Mouse (Mus musculus) midbrain, embryonic 16.5 days (tissue): Measurements from ENCODE around the gene Ercc6l2. TPM values are rescaled to one million over a fixed set of nuclear protein-coding genes. Genes with fewer than 3 reads are reported as not detected.
A peak's percentile ranks its signal among the peaks of the same experiment; 100 is the strongest.

ENCODE experiments used
- ATAC-seq: fragments of 200-750 bp; cut with Nextera tagmentation; 2 replicates; pipeline ENCODE4 v1.8.0; 2017; ENCODE audit warnings: moderate TSS enrichment
- H3K27ac ChIP-seq: fragments of 300-500 bp; sonication (generic); 2 replicates; pipeline ENCODE4 v1.5.1; 2014; ENCODE audit warnings: mild to moderate bottlenecking, low read length, mixed read lengths
- H3K27me3 ChIP-seq: fragments of 300-500 bp; sonication (generic); 2 replicates; pipeline ENCODE4 v1.6.1; 2014; ENCODE audit warnings: low read depth, low read length, mixed read lengths; ENCODE audit not compliant: control insufficient read depth, insufficient read depth
- H3K36me3 ChIP-seq: fragments of 300-500 bp; sonication (generic); 2 replicates; pipeline ENCODE4 v1.6.1; 2014; ENCODE audit warnings: mild to moderate bottlenecking, low read length, moderate library complexity, mixed read lengths; ENCODE audit not compliant: control insufficient read depth, insufficient read depth
- H3K4me1 ChIP-seq: fragments of 300-500 bp; sonication (generic); 2 replicates; pipeline ENCODE4 v1.6.1; 2014; ENCODE audit warnings: mild to moderate bottlenecking, low read length, mixed read lengths; ENCODE audit not compliant: control insufficient read depth, insufficient read depth
- H3K4me2 ChIP-seq: fragments of 300-500 bp; sonication (generic); 2 replicates; pipeline ENCODE4 v1.6.1; 2014; ENCODE audit warnings: mild to moderate bottlenecking, low read length, mixed read lengths
- H3K4me3 ChIP-seq: fragments of 300-500 bp; sonication (generic); 2 replicates; pipeline ENCODE4 v1.5.1; 2014; ENCODE audit warnings: low read depth, mild to moderate bottlenecking, low read length, moderate library complexity, mixed read lengths
- H3K9ac ChIP-seq: fragments of 300-500 bp; sonication (generic); 2 replicates; pipeline ENCODE4 v1.6.1; 2014; ENCODE audit warnings: low read depth, low read length, mixed read lengths
- H3K9me3 ChIP-seq: fragments of 300-500 bp; sonication (generic); replicated peaks from 2 replicates; pipeline ENCODE4 v1.6.1; 2014; ENCODE audit warnings: mild to moderate bottlenecking, low read length, mixed read lengths; ENCODE audit not compliant: control insufficient read depth, poor library complexity, severe bottlenecking
- WGBS: fragments of 180-500 bp; shearing (Covaris S2); extraction: QIAGEN DNeasy Blood & Tissue Kit; methylation state at CpG from one replicate; pipeline ENCODE4 v1.1.7; 2014; 5-methylcytosine and 5-hydroxymethylcytosine counted together
- polyA plus RNA-seq: library from polyadenylated mRNA; unstranded; fragments of >200 nt; fragmentation: Nextera tagmentation; extraction: Ambion mirVana; gene quantifications from 2 replicates; pipeline ENCODE4 v1.2.1, GENCODE M21; 2015

Ercc6l2 gene
- polyA plus RNA-seq, 1 experiment from 2014 or later: 13.5 TPM

GRCm38 (mm10) chr13:63799940-63800339 is 15.1 kb upstream of the Ercc6l2 start:
- no peaks in the 10 kb centered on the region for H3K27me3 ChIP-seq
- H3K4me1 ChIP-seq: no peaks in the 10 kb centered on the region
- no peak overlapping the region for H3K4me2 ChIP-seq
- no peak overlapping the region for H3K4me3 ChIP-seq
- no peak for ATAC-seq
- no peak overlapping the region for H3K27ac ChIP-seq
- no peaks in the 10 kb centered on the region for H3K36me3 ChIP-seq
- H3K9me3 ChIP-seq: no peaks in the 10 kb centered on the region
- 74% methylated on average over 1 of the region's 1 CpGs for WGBS
- H3K9ac ChIP-seq: no peak overlapping the region

DNA sequence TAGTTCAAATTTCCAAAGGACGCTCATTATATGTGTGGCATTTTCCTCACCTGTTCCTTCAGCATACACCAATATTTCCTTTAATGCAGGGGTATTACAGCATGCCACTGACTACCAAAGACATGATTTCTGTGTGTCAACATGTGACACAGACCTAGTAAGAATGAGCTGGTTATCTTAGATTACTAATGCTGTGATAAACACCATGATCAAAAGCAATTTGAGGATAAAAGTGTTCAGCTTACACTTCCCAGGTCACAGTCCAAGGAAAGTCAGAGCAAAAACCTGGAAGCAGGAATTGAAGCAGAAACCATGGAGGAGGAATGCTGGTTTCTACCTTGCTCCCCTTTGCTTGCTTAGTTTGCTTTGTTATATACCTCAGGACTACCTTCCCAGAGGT is 13.8 kb upstream of the Ercc6l2 start:
- H3K9me3 ChIP-seq: no peaks in the 10 kb centered on the region
- no peak overlapping the region for H3K9ac ChIP-seq
- ATAC-seq: no peak
- no peaks in the 10 kb centered on the region for H3K36me3 ChIP-seq
- H3K27me3 ChIP-seq: no peaks in the 10 kb centered on the region
- no peak overlapping the region for H3K27ac ChIP-seq
- WGBS: 91% methylated on average over 1 of the region's 1 CpGs
- no peak overlapping the region for H3K4me3 ChIP-seq
- no peak overlapping the region for H3K4me2 ChIP-seq
- H3K4me1 ChIP-seq: no peaks in the 10 kb centered on the region

DNA sequence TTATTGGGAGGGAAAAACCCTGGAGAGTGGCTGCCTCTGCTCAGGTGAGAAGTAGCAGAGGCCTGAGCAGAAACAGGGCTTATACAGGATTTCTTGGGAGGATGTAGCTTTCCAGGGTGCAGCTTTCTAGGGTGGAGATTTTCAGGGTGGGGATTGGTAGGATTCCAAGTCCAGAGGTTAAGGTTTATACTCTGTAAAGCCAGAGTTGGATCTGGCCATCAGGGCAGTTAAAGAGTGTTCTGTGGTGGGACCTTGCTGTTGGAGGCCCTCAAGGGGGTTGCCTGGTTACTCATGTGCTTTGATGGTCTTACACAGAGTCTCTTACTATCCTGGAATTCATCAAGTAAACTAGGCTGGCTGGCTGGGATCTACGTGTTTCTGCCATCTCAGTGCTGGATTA is 7.8 kb upstream of the Ercc6l2 start:
- Histone ChIP-seq H3K4me1 (no peaks in the 10 kb centered on the region), H3K9me3 (no peaks in the 10 kb centered on the region), H3K27ac (no peak overlapping the region), H3K9ac (no peak overlapping the region), H3K36me3 (no peaks in the 10 kb centered on the region), H3K27me3 (no peaks in the 10 kb centered on the region), H3K4me2 (no peak overlapping the region), H3K4me3 (no peak overlapping the region)
- ATAC-seq: no peak
- 65% methylated on average over 1 of the region's 1 CpGs for WGBS

DNA sequence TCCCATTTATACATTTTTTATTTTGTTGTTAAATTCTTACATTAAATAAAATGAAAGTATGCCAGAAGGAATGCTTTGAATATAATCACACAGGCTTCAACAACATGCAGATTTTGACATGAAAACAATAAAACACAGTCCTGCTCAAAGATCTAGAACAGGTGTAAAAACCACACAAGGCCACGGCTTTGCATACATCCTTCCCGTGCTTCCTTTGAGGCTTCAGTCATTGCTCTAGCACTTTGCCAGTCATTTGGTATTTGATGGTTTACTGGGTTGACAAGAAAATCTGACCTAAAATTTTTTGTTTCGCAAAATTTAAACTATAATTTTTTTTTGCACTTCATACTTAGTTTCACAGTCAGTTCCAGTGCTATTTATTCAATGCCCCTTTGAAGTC is 7.1 kb upstream of the Ercc6l2 start:
- H3K4me3 ChIP-seq: no peak overlapping the region
- H3K36me3 ChIP-seq: no peaks in the 10 kb centered on the region
- H3K27me3 ChIP-seq: no peaks in the 10 kb centered on the region
- H3K9ac ChIP-seq: no peak overlapping the region
- WGBS: 84% methylated on average over 3 of the region's 3 CpGs
- H3K4me1 ChIP-seq: no peaks in the 10 kb centered on the region
- no peak overlapping the region for H3K4me2 ChIP-seq
- no peak for ATAC-seq
- H3K9me3 ChIP-seq: no peaks in the 10 kb centered on the region
- no peak overlapping the region for H3K27ac ChIP-seq

DNA sequence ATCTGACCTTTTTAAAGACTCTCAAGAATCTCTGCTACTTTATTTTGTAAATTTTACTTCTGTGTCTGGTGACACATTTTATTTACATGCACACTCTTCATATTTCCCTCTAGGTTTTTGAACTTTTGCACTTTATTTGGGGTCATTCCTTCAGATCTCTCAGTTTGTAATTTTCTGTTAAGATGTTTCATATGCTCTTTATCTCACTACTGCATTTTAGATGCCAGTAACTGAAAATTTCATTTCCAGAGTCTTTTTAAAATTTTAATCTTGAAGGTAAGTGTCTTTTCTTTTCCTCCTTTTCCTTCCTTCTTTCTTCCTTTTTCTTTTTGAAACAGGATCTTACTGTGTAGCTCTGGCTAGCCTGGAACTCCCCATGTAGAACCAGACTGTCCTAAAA is 3.6 kb upstream of the Ercc6l2 start:
- ATAC-seq: no peak
- H3K4me2 ChIP-seq: no peak overlapping the region
- H3K4me3 ChIP-seq: no peak overlapping the region
- no peaks in the 10 kb centered on the region for H3K27me3 ChIP-seq
- no peaks in the 10 kb centered on the region for H3K9me3 ChIP-seq
- no peaks in the 10 kb centered on the region for H3K36me3 ChIP-seq
- H3K4me1 ChIP-seq: peaks cover 16% of the 10 kb centered on the region
- H3K27ac ChIP-seq: no peak overlapping the region
- H3K9ac ChIP-seq: no peak overlapping the region

- ATAC-seq: no peak
- peak overlapping the region; percentile 86 for H3K9ac ChIP-seq
- no peaks in the 10 kb centered on the region for H3K36me3 ChIP-seq
- peak overlapping the region; percentile 75 for H3K4me3 ChIP-seq
- peaks cover 16% of the 10 kb centered on the region for H3K4me1 ChIP-seq
- H3K27me3 ChIP-seq: no peaks in the 10 kb centered on the region
- H3K27ac ChIP-seq: peak overlapping the region; percentile 98
- peak overlapping the region; percentile 81 for H3K4me2 ChIP-seq
- H3K9me3 ChIP-seq: no peaks in the 10 kb centered on the region
Measured at GRCm38 (mm10) chr13:63815931-63816330, 891 bp downstream of the Ercc6l2 start.

DNA sequence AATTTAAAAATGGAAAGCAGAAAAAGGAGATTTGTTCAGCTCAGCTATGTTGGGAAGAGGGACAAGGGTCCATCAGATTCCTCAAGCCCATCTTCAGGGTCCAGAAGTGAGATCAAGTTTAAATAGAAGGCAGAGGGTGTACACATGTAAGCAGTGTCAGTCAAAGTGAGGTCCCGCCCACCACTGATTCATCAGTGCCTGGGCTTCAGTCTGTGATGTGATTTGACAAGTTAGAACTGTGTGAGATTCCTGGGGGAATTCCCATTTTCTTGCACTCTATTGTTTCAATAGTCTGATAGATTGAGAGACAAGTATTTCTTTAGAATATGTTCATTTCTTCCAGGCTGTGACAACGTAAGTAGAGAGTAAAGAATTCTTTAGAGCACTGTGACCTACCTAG is 30.7 kb downstream of the Ercc6l2 start:
- WGBS: 89% methylated on average over 2 of the region's 2 CpGs
- Histone ChIP-seq H3K9me3 (no peaks in the 10 kb centered on the region), H3K4me3 (no peak overlapping the region), H3K36me3 (peaks cover 17% of the 10 kb centered on the region), H3K4me2 (no peak overlapping the region), H3K27ac (no peak overlapping the region), H3K4me1 (no peaks in the 10 kb centered on the region), H3K27me3 (no peaks in the 10 kb centered on the region), H3K9ac (no peak overlapping the region)
- ATAC-seq: no peak

- Histone ChIP-seq H3K4me2 (no peak overlapping the region), H3K36me3 (peaks cover 15% of the 10 kb centered on the region; the same call in 1 of the 2 replicates), H3K4me1 (no peaks in the 10 kb centered on the region), H3K27ac (no peak overlapping the region), H3K4me3 (no peak overlapping the region), H3K9ac (no peak overlapping the region), H3K27me3 (no peaks in the 10 kb centered on the region), H3K9me3 (no peaks in the 10 kb centered on the region)
- ATAC-seq: no peak
- 89% methylated on average over 3 of the region's 3 CpGs for WGBS
Measured at GRCm38 (mm10) chr13:63850308-63851011, 35.4 kb downstream of the Ercc6l2 start.

DNA sequence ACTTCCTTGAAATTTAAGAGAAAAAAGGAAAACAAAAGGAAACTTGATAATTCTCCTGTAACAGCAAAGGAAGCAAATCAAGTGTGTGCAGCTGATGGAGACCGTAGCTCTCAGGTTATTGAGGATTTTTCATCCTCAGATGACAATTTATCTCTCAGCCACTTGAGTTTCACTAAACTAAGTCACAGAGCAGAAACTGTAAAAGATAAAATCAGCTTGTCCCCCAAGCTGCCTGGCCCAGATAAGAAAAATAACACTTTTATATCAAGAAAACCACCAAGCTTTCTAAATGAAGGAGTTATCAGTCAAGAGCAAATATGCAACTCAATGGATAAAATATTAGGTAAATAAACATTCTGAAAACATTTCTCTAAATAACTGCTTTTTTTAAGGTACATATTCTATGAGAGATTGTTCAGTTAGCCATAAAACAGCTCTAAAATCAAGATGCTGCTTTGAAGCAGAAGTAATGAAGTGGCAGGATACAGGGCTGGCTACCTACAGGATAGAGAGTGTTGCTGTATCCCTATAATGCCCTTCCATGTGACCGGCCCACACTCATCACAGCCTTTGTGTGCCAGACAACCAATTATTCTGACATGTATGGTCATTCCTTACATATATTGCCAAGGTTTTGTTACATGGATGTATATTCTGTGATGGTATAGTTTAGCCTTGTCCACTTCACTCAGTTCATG is 57.7 kb downstream of the Ercc6l2 start:
- peaks cover 5% of the 10 kb centered on the region; the same call in 1 of the 2 replicates for H3K36me3 ChIP-seq
- no peak overlapping the region for H3K4me3 ChIP-seq
- no peak overlapping the region for H3K9ac ChIP-seq
- no peaks in the 10 kb centered on the region for H3K4me1 ChIP-seq
- no peak overlapping the region for H3K27ac ChIP-seq
- 93% methylated on average over 2 of the region's 2 CpGs for WGBS
- no peak overlapping the region for H3K4me2 ChIP-seq
- no peak for ATAC-seq
- H3K9me3 ChIP-seq: no peaks in the 10 kb centered on the region
- no peaks in the 10 kb centered on the region for H3K27me3 ChIP-seq
